Mouse (Mus musculus): Measurements from ENCODE around the gene Itfg2.

Gene Itfg2

GRCm38 (mm10) chr6:128435474-128435873 is 10.7 kb upstream of the Itfg2 start:
- DNase-seq (ENCODE audit: low spot score) = peak; percentile 41

GRCm38 (mm10) chr6:128433566-128433965 is 8.8 kb upstream of the Itfg2 start:
- no peak for DNase-seq (ENCODE audit: low spot score)

- DNase-seq (ENCODE audit: low spot score) = no peak
Observed at GRCm38 (mm10) chr6:128432356-128432915, 7.7 kb upstream of the Itfg2 start.

GRCm38 (mm10) chr6:128429826-128430225 is 5.1 kb upstream of the Itfg2 start:
- no peak for DNase-seq (ENCODE audit: low spot score)

- DNase-seq (ENCODE audit: low spot score) = no peak
Observed at GRCm38 (mm10) chr6:128429300-128429699, 4.6 kb upstream of the Itfg2 start.

GRCm38 (mm10) chr6:128427571-128427970 is 2.8 kb upstream of the Itfg2 start:
- DNase-seq (ENCODE audit: low spot score) = no peak

GRCm38 (mm10) chr6:128425046-128425445 is 315 bp upstream of the Itfg2 start:
- DNase-seq (ENCODE audit: low spot score) = no peak

GRCm38 (mm10) chr6:128423496-128424268 is 1.0 kb downstream of the Itfg2 start:
- no peak for DNase-seq (ENCODE audit: low spot score)

GRCm38 (mm10) chr6:128421480-128421879 is 3.3 kb downstream of the Itfg2 start:
- no peak for DNase-seq (ENCODE audit: low spot score)

- no peak for DNase-seq (ENCODE audit: low spot score)
Observed at GRCm38 (mm10) chr6:128421036-128421435, 3.7 kb downstream of the Itfg2 start.

GRCm38 (mm10) chr6:128418076-128418475 is 6.7 kb downstream of the Itfg2 start:
- no peak for DNase-seq (ENCODE audit: low spot score)

- no peak for DNase-seq (ENCODE audit: low spot score)
Observed at GRCm38 (mm10) chr6:128416169-128416568, 8.6 kb downstream of the Itfg2 start.

- DNase-seq (ENCODE audit: low spot score) = peak; percentile 65
Observed at GRCm38 (mm10) chr6:128411115-128411514, 13.6 kb downstream of the Itfg2 start.

- no peak for DNase-seq (ENCODE audit: low spot score)
Observed at GRCm38 (mm10) chr6:128410305-128410704, 14.4 kb downstream of the Itfg2 start.

- no peak for DNase-seq (ENCODE audit: low spot score)
Observed at GRCm38 (mm10) chr6:128408544-128409125, 16.1 kb downstream of the Itfg2 start.

- no peak for DNase-seq (ENCODE audit: low spot score)
Observed at GRCm38 (mm10) chr6:128404708-128405107, 20.0 kb downstream of the Itfg2 start.

GRCm38 (mm10) chr6:128399421-128400185 is 25.1 kb downstream of the Itfg2 start:
- no peak for DNase-seq (ENCODE audit: low spot score)

GRCm38 (mm10) chr6:128398996-128399395 is 25.7 kb downstream of the Itfg2 start, which contains the start of gene Nrip2:
Gene Nrip2, plus strand, starts transcription at chr6:128399296.
- no peak for DNase-seq (ENCODE audit: low spot score)

- no peak for DNase-seq (ENCODE audit: low spot score)
Observed at GRCm38 (mm10) chr6:128397574-128398261, 27.0 kb downstream of the Itfg2 start.

GRCm38 (mm10) chr6:128390683-128391082 is 34.0 kb downstream of the Itfg2 start:
- DNase-seq (ENCODE audit: low spot score) = no peak

- no peak for DNase-seq (ENCODE audit: low spot score)
Observed at GRCm38 (mm10) chr6:128389185-128389584, 35.5 kb downstream of the Itfg2 start.

- DNase-seq (ENCODE audit: low spot score) = no peak
Observed at GRCm38 (mm10) chr6:128385026-128385425, 39.7 kb downstream of the Itfg2 start.
